Mouse (Mus musculus): ENCODE data around the gene Fam180a. TPM values are rescaled to one million over a fixed set of nuclear protein-coding genes. Genes with fewer than 3 reads are reported as not detected.
A peak's percentile ranks its signal among the peaks of the same experiment; 100 is the strongest.

Fam180a gene
- polyA plus RNA-seq, 1 experiment from 2014 or later: not detected

DNA sequence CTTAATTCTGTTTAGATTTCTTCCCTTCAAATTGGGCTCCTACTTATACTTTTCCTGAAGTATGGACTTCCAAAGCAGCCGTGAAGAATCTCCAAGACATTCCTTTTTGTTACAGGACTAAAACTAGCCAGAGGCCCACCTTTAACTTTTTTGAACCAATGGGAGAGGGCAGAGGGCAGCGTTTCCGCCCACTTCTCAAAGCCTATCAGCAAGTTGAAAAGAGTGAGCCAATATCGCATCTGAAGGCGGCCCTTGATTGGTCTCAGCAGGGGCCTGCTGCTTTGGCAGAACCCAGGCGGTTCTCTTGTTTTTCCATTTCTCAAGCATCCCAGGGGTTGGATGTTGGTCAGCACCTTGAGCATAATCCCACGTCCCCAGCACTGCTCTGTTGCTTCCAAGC, 17.9 kb downstream of the Fam180a start, which contains the start of gene Slc13a4:
Gene Slc13a4, minus strand, starts transcription at position 95 of the 400 bp plus-strand sequence.
- no peak for ATAC-seq (ENCODE audit: low FRiP score)
- 14% methylated on average over 7 of the region's 7 CpGs for WGBS
- Histone ChIP-seq H3K27ac (no peak within 1 kb of the TSS), H3K27me3 (no peaks in the 10 kb centered on the region), H3K4me2 (no peak within 1 kb of the TSS), H3K4me1 (peaks cover 3% of the 10 kb centered on the region; the same call in 1 of the 2 replicates), H3K36me3 (replicated peaks) (no peaks in the 10 kb centered on the region), H3K4me3 (replicated peaks) (no peak within 1 kb of the TSS), H3K9ac (no peak within 1 kb of the TSS), H3K9me3 (no peaks in the 10 kb centered on the region)

DNA sequence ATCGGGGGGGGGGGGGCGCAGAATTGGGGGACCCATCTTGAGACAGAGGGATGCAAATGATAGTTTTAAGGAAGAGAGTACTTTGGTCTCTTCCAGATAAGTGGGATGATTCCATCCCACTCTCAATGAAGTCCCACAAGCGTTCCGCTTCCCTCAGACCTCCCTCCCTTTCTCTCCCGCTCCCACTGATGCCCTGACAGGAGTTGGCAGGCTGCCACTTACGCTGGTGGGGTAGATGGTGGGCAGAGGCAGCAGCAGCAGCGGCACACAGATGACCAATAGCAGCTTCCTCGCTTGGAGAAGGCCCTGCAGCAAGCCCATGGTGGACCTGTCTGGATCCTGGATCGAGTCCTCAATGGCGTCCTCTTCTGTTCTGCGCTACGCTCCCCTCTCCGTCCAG, 18.8 kb downstream of the Fam180a start:
- no peak for ATAC-seq (ENCODE audit: low FRiP score)
- Histone ChIP-seq H3K4me2 (no peak overlapping the region), H3K27ac (no peak overlapping the region), H3K27me3 (no peaks in the 10 kb centered on the region), H3K36me3 (replicated peaks) (no peaks in the 10 kb centered on the region), H3K4me3 (replicated peaks) (no peak overlapping the region), H3K4me1 (peaks cover 3% of the 10 kb centered on the region; the same call in 1 of the 2 replicates), H3K9me3 (no peaks in the 10 kb centered on the region), H3K9ac (no peak overlapping the region)
- WGBS: 79% methylated on average over 13 of the region's 13 CpGs

DNA sequence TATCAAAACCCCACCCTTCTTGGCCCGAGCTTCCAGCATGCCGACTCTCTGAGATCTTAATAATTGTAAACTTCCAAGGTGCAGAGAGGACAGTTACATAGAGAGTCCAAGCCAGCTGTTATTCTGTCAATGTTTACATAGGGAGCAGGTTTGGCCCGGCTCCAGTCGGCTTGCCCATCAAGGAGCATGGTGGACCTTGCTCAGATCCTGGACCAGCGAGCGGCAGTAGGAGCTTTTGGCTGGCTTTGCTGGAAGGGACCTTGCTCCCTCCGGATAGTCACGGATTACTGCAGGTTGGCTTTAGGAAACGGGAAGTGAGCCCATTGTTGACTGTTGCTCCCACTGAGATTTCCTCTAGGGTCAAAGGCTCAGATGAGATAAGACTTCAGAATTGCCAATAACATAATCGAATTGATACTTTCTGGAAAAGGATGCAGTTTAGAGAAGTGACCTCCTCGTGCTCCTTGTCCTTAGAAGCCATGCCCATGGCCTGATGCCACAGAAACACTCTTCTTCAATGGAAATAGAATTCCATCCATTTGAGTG, 22.5 kb downstream of the Fam180a start:
- Histone ChIP-seq H3K4me3 (replicated peaks) (no peak overlapping the region), H3K4me2 (no peak overlapping the region), H3K27ac (no peak overlapping the region), H3K9me3 (no peaks in the 10 kb centered on the region), H3K9ac (no peak overlapping the region), H3K27me3 (no peaks in the 10 kb centered on the region), H3K36me3 (replicated peaks) (no peaks in the 10 kb centered on the region), H3K4me1 (peaks cover 3% of the 10 kb centered on the region; the same call in 1 of the 2 replicates)
- WGBS: 89% methylated on average over 11 of the region's 11 CpGs
- ATAC-seq (ENCODE audit: low FRiP score): no peak

DNA sequence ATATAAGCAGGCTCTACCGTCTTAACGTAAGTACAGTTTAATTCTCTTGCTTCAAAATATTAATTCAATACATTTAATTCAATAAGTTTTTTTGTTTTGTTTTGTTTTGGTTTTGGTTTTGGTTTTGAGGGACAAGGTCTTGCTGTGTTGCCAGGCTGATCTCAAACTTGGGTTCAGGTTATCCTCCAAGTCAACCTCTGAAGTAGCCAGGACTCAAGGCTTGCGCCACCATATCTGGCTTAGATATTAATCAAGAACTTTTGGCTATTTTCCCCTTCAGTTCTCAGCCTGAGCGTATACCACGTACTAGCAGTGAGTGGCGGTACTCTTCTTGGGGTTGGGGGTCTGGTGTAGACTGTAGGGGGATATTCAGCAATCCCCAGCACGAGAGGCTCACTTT, 23.4 kb downstream of the Fam180a start:
- no peak overlapping the region for H3K9ac ChIP-seq
- no peaks in the 10 kb centered on the region for H3K9me3 ChIP-seq
- H3K27ac ChIP-seq: no peak overlapping the region
- no peaks in the 10 kb centered on the region for H3K27me3 ChIP-seq
- no peak overlapping the region for H3K4me3 ChIP-seq (replicated peaks)
- no peak overlapping the region for H3K4me2 ChIP-seq
- H3K36me3 ChIP-seq (replicated peaks): no peaks in the 10 kb centered on the region
- WGBS: 94% methylated on average over 7 of the region's 7 CpGs
- no peak for ATAC-seq (ENCODE audit: low FRiP score)
- H3K4me1 ChIP-seq: peaks cover 3% of the 10 kb centered on the region; the same call in 1 of the 2 replicates

DNA sequence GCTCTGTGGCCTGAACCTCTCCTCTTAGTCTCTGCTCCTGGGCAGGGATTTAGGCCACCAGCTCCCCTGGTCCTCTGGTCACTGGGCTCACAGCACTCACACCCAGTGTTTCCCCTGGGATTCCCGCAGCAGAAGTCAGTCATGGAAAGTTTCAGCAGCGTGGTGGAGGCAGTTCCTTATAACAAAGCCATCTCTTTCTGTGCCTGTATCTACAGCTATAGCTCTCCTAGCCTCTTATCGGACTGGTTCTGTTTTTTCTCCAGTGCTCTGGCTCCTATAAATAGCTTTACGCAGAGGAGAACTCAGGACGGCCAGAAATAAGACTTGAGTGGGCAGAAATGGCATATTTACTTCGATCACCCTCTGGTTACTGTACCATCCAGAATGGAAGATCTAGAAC, 27.6 kb downstream of the Fam180a start:
- Histone ChIP-seq H3K4me3 (replicated peaks) (no peak overlapping the region), H3K9me3 (no peaks in the 10 kb centered on the region), H3K4me2 (no peak overlapping the region), H3K9ac (no peak overlapping the region), H3K27me3 (no peaks in the 10 kb centered on the region), H3K36me3 (replicated peaks) (no peaks in the 10 kb centered on the region), H3K27ac (no peak overlapping the region), H3K4me1 (no peaks in the 10 kb centered on the region)
- ATAC-seq (ENCODE audit: low FRiP score): no peak
- 90% methylated on average over 6 of the region's 6 CpGs for WGBS

DNA sequence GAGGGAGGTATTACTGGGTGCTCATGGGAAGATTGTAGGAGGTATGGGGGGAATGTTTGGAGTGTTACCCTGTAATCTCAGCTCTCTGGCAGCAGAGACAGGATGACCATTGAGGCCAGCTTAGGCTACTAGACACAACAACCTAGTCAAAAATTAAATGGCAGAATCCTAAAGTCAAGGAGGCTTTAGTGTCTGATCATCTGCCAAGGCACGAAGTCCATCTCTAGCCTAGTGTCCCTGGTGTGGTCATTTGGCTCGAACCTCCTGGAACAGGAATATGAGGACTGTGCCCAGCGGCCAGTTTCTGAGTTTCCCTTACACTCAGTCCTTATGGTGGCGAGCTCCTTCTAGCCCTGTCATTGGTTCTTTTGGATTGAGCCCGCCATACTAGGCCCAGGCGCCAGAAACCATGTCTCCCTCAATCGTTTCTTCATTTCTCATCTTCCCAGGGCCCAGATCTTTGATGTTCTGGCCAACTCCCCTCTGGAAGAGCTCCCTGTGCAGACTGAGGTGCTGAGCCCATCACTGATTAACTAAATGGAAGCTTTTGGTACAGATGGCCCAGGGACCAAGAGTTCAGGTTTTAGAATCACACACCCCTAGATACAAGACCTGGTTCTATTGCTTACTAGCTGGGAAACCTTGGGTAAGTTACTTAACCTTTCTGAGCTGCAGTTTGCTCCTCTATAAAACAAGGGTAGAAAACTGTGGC, 28.3 kb downstream of the Fam180a start:
- no peaks in the 10 kb centered on the region for H3K9me3 ChIP-seq
- no peaks in the 10 kb centered on the region for H3K36me3 ChIP-seq (replicated peaks)
- 90% methylated on average over 7 of the region's 7 CpGs for WGBS
- H3K9ac ChIP-seq: no peak overlapping the region
- H3K4me2 ChIP-seq: no peak overlapping the region
- no peaks in the 10 kb centered on the region for H3K4me1 ChIP-seq
- no peak overlapping the region for H3K27ac ChIP-seq
- no peak overlapping the region for H3K4me3 ChIP-seq (replicated peaks)
- ATAC-seq (ENCODE audit: low FRiP score): no peak
- H3K27me3 ChIP-seq: no peaks in the 10 kb centered on the region

DNA sequence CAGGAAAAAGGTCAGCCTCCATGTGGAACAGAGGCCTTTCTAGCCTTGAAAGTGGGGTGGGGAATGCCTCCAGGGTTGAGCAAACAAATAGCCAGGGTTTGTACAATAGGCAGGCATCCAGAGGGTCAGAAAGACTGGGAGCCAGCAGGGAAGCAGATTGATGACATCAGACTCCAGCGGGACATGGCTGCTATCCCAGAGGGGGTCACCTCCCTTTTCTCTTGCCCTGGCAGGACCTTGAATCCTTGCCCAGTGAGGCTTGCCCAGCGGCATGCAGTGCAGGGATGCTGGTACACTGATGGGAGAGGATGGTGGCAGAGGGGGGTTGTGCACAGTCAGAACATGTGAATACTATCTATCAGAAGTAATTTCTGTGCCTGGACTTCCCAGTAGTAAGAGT, 28.9 kb downstream of the Fam180a start:
- ATAC-seq (ENCODE audit: low FRiP score): no peak
- H3K27ac ChIP-seq: no peak overlapping the region
- H3K9ac ChIP-seq: no peak overlapping the region
- H3K9me3 ChIP-seq: no peaks in the 10 kb centered on the region
- no peak overlapping the region for H3K4me3 ChIP-seq (replicated peaks)
- H3K36me3 ChIP-seq (replicated peaks): no peaks in the 10 kb centered on the region
- H3K27me3 ChIP-seq: no peaks in the 10 kb centered on the region
- H3K4me1 ChIP-seq: no peaks in the 10 kb centered on the region
- WGBS: 44% methylated on average over 2 of the region's 2 CpGs
- H3K4me2 ChIP-seq: no peak overlapping the region

DNA sequence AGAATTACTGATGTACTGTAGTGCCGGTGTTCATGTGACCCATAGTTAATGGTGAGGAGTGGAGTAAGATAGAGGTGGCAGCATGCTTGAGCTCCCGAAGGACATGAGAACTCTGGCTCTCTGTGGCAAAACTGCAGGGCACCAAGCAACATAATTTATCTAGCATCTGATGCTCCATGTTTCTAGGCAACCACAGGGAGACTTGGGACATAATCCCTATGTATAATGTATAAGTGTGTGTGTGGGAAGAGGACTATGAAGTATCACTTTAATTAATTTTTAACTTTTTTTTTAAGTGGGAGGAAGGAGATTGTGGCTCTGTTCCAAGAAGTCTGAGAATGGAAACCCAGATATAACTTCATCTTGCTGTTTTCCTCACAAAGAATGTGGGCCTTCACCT, 31.0 kb downstream of the Fam180a start:
- Histone ChIP-seq H3K9me3 (no peaks in the 10 kb centered on the region), H3K4me3 (replicated peaks) (no peak overlapping the region), H3K27ac (no peak overlapping the region), H3K4me2 (no peak overlapping the region), H3K36me3 (replicated peaks) (no peaks in the 10 kb centered on the region), H3K9ac (no peak overlapping the region), H3K27me3 (no peaks in the 10 kb centered on the region), H3K4me1 (no peaks in the 10 kb centered on the region)
- 88% methylated on average over 2 of the region's 2 CpGs for WGBS
- no peak for ATAC-seq (ENCODE audit: low FRiP score)

DNA sequence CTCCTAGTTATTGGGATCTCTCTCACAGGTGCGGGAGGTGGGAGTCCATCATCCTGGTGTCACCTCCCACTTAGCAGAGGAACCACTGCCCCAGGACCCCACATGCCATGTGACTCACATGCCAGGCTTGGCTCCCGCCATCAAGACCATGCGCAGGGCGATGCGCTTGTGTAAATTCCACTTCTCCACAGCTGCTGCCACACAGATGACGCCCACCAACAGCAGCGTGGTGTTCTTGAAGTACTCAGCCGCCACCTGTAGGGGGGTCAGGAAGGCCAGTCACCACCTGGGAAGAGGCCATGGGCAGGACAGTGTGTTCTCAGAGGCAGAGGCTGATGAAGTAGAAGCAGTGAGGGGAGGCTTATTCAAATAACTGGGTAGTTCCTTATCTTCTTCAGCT, 36.3 kb downstream of the Fam180a start:
- Histone ChIP-seq H3K9ac (no peak overlapping the region), H3K27me3 (no peaks in the 10 kb centered on the region), H3K9me3 (no peaks in the 10 kb centered on the region), H3K4me2 (no peak overlapping the region), H3K4me3 (replicated peaks) (no peak overlapping the region), H3K4me1 (peaks cover 8% of the 10 kb centered on the region; the same call in 1 of the 2 replicates), H3K27ac (no peak overlapping the region), H3K36me3 (replicated peaks) (no peaks in the 10 kb centered on the region)
- WGBS: 94% methylated on average over 8 of the region's 8 CpGs
- no peak for ATAC-seq (ENCODE audit: low FRiP score)

DNA sequence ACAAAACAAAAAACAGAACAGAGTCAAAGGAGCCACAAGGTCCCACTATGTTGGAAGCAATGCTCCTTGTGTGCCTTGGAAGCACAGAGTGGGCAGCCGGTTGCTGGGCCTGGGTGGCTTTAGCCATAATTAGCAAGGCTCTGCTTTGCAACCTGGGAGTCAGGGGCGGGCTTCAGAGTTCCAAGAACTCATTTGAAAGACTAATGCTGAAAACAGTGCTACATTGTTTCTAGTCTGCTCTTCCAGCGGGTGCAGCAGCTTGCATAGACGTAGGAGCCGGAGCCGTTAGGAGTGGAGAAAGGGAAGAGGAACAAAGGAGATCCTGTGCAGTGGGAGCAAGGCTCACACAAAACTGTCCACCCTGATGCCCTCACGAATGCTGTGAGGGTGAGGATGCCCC, 37.0 kb downstream of the Fam180a start:
- peak; percentile 36; the same call in 1 of the 2 replicates for ATAC-seq (ENCODE audit: low FRiP score)
- 12% methylated on average over 7 of the region's 7 CpGs for WGBS
- Histone ChIP-seq H3K9me3 (no peaks in the 10 kb centered on the region), H3K9ac (no peak overlapping the region), H3K4me1 (peaks cover 8% of the 10 kb centered on the region; the same call in 1 of the 2 replicates), H3K4me2 (no peak overlapping the region), H3K27me3 (no peaks in the 10 kb centered on the region), H3K36me3 (replicated peaks) (no peaks in the 10 kb centered on the region), H3K4me3 (replicated peaks) (no peak overlapping the region), H3K27ac (no peak overlapping the region)

DNA sequence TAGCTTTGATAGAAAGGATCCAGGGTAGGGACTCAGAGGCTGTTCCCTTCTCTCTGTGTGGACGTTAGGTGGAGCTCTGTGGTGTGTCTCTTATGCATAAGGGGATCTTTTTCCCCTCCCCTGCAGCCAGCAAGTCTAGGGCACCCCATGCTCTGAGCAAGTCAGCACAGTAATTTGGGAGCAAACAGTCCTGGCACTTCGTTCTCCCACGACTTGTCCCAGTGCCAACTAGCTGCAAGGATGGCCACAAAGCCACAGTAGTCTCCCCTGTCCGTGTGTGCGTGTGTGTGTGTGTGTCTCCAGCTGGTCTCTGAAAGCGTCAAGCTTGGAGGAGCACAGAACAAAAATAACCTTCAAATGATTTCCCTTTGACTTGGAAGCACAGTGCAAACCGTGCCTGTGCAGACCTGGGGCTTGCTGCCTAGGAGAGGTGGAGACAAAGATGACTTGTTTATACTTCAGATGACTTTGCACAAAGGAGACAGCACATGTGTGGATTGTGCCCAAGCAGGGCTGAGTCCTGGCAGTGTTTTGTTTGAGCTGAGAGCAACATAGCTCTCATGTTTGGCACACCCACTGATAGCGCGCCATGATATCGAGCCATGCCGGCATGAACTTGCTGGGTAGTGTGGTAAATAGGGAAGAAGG, 37.7 kb downstream of the Fam180a start:
- no peak overlapping the region for H3K4me3 ChIP-seq (replicated peaks)
- no peak overlapping the region for H3K9ac ChIP-seq
- 78% methylated on average over 11 of the region's 11 CpGs for WGBS
- no peak overlapping the region for H3K4me2 ChIP-seq
- H3K36me3 ChIP-seq (replicated peaks): no peaks in the 10 kb centered on the region
- H3K9me3 ChIP-seq: no peaks in the 10 kb centered on the region
- ATAC-seq (ENCODE audit: low FRiP score): no peak
- H3K27me3 ChIP-seq: no peaks in the 10 kb centered on the region
- no peak overlapping the region for H3K27ac ChIP-seq
- peaks cover 8% of the 10 kb centered on the region; the same call in 1 of the 2 replicates for H3K4me1 ChIP-seq

DNA sequence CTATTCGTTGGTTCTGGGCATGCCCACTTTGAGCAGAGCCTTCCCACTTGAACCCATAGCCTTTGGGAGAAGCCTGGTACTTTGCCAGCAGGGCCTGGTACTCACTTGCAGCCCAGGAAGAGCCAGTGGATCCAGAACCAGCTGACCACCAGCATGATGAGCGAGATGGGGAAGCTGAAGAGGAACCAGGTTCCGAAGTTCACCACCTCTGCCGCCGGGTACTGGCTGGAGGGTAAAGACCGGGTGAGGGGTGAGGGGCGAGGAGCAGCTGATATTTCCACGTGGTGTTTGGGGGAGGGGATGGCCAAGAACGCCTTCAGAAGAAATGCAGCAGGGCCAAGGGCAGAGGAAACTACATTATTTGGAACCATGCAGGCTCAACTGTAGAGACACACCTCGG, 46.6 kb downstream of the Fam180a start:
- no peak overlapping the region for H3K9ac ChIP-seq
- H3K36me3 ChIP-seq (replicated peaks): no peaks in the 10 kb centered on the region
- WGBS: 86% methylated on average over 10 of the region's 10 CpGs
- ATAC-seq (ENCODE audit: low FRiP score): no peak
- no peaks in the 10 kb centered on the region for H3K27me3 ChIP-seq
- no peaks in the 10 kb centered on the region for H3K9me3 ChIP-seq
- no peaks in the 10 kb centered on the region for H3K4me1 ChIP-seq
- H3K4me3 ChIP-seq (replicated peaks): no peak overlapping the region
- no peak overlapping the region for H3K27ac ChIP-seq
- H3K4me2 ChIP-seq: no peak overlapping the region

All from forebrain, embryonic 12.5 days (tissue).